Comparison of ENCODE assay signal across 27 mouse cellular contexts in genomic region chr7:128755396-128755795, GRCm38 (mm10). TPM values are rescaled to one million over a fixed set of nuclear protein-coding genes. Genes with fewer than 3 reads are reported as not detected.
DNase-seq lines count a peak whose midpoint lies in the region; ATAC-seq and TF ChIP-seq lines count a peak whose summit lies in the region.
"Had no signal": no experiment of that assay in that cellular context is flagged by ENCODE, and none has a peak within 500 bp of the region (broad histone marks: within the 10 kb centered on the region; RNA-seq: fewer than 3 reads in every experiment).

No protein-coding gene starts in this region.

- no peak overlapping the region for H3K9ac ChIP-seq in kidney, embryonic 15.5 days
- H3K9ac ChIP-seq in kidney, postnatal 0 days (ENCODE audit: low read depth, low read length), result no peak overlapping the region
- H3K9ac ChIP-seq: forebrain, embryonic 13.5 days; heart, embryonic 13.5 days; hindbrain, embryonic 14.5 days had no signal

- 0 out of 2 replicates have a peak overlapping the region, but pooled peaks have one; percentile 5 for H3K27ac ChIP-seq in kidney, adult 2 months (ENCODE audit: insufficient read depth, low read depth, low read length)
- peak overlapping the region; percentile 68 for H3K27ac ChIP-seq in kidney, embryonic 15.5 days
- H3K27ac ChIP-seq in kidney, postnatal 0 days, result 0 out of 2 replicates have a peak overlapping the region, but pooled peaks have one; percentile 36
- H3K27ac ChIP-seq: forebrain, embryonic 10.5 days; forebrain, embryonic 13.5 days; heart, adult 2 months; heart, embryonic 10.5 days; heart, embryonic 13.5 days; hindbrain, embryonic 14.5 days had no signal

- peaks cover 11% of the 10 kb centered on the region for H3K36me3 ChIP-seq in kidney, adult 2 months (ENCODE audit: control insufficient read depth, insufficient read depth, low read length)
- peaks cover 97% of the 10 kb centered on the region for H3K36me3 ChIP-seq in kidney, embryonic 15.5 days
- peaks cover 68% of the 10 kb centered on the region for H3K36me3 ChIP-seq in kidney, postnatal 0 days (ENCODE audit: insufficient read depth, low read length)

- no peak overlapping the region for H3K4me3 ChIP-seq in kidney, adult 2 months (ENCODE audit: insufficient read depth, low read depth, low read length)
- H3K4me3 ChIP-seq in kidney, embryonic 15.5 days (replicated peaks), result no peak overlapping the region
- no peak overlapping the region for H3K4me3 ChIP-seq in kidney, postnatal 0 days (replicated peaks; ENCODE audit: low read depth, low read length)
- H3K4me3 ChIP-seq: forebrain, embryonic 10.5 days; forebrain, embryonic 13.5 days; heart, adult 2 months; heart, embryonic 10.5 days; heart, embryonic 13.5 days had no signal

- TF ChIP-seq CTCF in kidney, adult 2 months (conservative IDR thresholded peaks at IDR 0.05; ENCODE audit: insufficient read depth, insufficient read length, low read depth, low read length), result no peak
- TF ChIP-seq CTCF in kidney, postnatal 0 days (IDR thresholded peaks at IDR 0.05; ENCODE audit: low read depth), result no peak

- no peak for ATAC-seq in kidney, embryonic 15.5 days (replicated peaks; ENCODE audit: low FRiP score)
- peak; percentile 66 for ATAC-seq in kidney, postnatal 0 days (replicated peaks; ENCODE audit: low FRiP score, low read depth)
- ATAC-seq: forebrain, embryonic 13.5 days; forebrain, embryonic 16.5 days; Patski had no signal

- no peak overlapping the region for H3K4me2 ChIP-seq in kidney, embryonic 15.5 days
- H3K4me2 ChIP-seq in kidney, postnatal 0 days (ENCODE audit: low read length), result no peak overlapping the region
- H3K4me2 ChIP-seq: forebrain, embryonic 13.5 days; heart, embryonic 13.5 days; hindbrain, embryonic 14.5 days had no signal

- no peak for TF ChIP-seq POLR2A in kidney, adult 2 months (IDR thresholded peaks at IDR 0.05; ENCODE audit: low read depth, low read length)

- H3K9me3 ChIP-seq in kidney, embryonic 15.5 days (replicated peaks), result no peaks in the 10 kb centered on the region
- H3K9me3 ChIP-seq in kidney, postnatal 0 days (replicated peaks; ENCODE audit: low read length), result no peaks in the 10 kb centered on the region
- H3K9me3 ChIP-seq: forebrain, embryonic 10.5 days; forebrain, embryonic 13.5 days; G1E; heart, embryonic 10.5 days; heart, embryonic 13.5 days had no signal

- DNase-seq in kidney, adult 2 months, result peak; percentile 82
- no peak for DNase-seq in kidney, postnatal 4 days
- DNase-seq in kidney, postnatal 0 days (ENCODE audit: low spot score), result no peak
- peak; percentile 32 to 51 for DNase-seq in kidney, postnatal 36 days
- no peak for DNase-seq in layer of hippocampus, adult 11-12 months (ENCODE audit: low spot score)
- DNase-seq in adrenal gland, postnatal 4 days (ENCODE audit: low spot score in 2 of 2), result no peak
- DNase-seq: adrenal gland, adult 2 months; adrenal gland, postnatal 14 days; B cell, adult 2 months; cerebellum, adult 11-12 months; cerebellum, adult 9-10 months; cerebellum, postnatal 14 days; gastrocnemius, postnatal 10 days; gastrocnemius, postnatal 36 days; heart, adult 2 months; heart, postnatal 14 days; heart, postnatal 4 days had no signal

- H3K4me1 ChIP-seq in kidney, adult 2 months (ENCODE audit: control insufficient read depth, insufficient read depth, low read length), result peaks cover 3% of the 10 kb centered on the region; the same call in 1 of the 2 replicates
- no peaks in the 10 kb centered on the region for H3K4me1 ChIP-seq in kidney, embryonic 15.5 days
- H3K4me1 ChIP-seq in kidney, postnatal 0 days (replicated peaks; ENCODE audit: insufficient read depth, low read length), result no peaks in the 10 kb centered on the region
- H3K4me1 ChIP-seq: forebrain, embryonic 10.5 days; forebrain, embryonic 13.5 days; heart, embryonic 10.5 days had no signal

- no peaks in the 10 kb centered on the region for H3K27me3 ChIP-seq in kidney, adult 2 months (replicated peaks; ENCODE audit: control insufficient read depth, insufficient read depth, low read length)
- H3K27me3 ChIP-seq in kidney, embryonic 15.5 days, result no peaks in the 10 kb centered on the region
- H3K27me3 ChIP-seq in kidney, postnatal 0 days (ENCODE audit: insufficient read depth, low read length), result no peaks in the 10 kb centered on the region
- H3K27me3 ChIP-seq: CH12.LX; forebrain, embryonic 13.5 days; heart, embryonic 13.5 days; Patski had no signal

- 51% methylated on average over 1 of the region's 1 CpGs for WGBS in kidney, adult 2 months
- 88% methylated on average over 1 of the region's 1 CpGs for WGBS in kidney, embryonic 15.5 days
- WGBS in kidney, postnatal 0 days, result 82% methylated on average over 1 of the region's 1 CpGs

RNA-seq across cellular contexts. Expression of gene Sec23ip, which starts 10.7 kb away (rescaled TPM):
- 29.9 and 35.5 TPM in 2 replicates for polyA plus RNA-seq in kidney, adult 2 months (2012; rRNA removed)
- 38.1 and 38.4 TPM in 2 replicates for polyA plus RNA-seq in kidney, embryonic 15.5 days (2015; fragmentation: Nextera tagmentation; extraction: Ambion mirVana)
- 26.0 and 29.6 TPM in 2 replicates for polyA plus RNA-seq in kidney, postnatal 0 days (2015; fragmentation: Nextera tagmentation; extraction: Ambion mirVana)
- 10 to 100 TPM; 43.7 to 46.0 TPM for total RNA-seq in adrenal gland, postnatal 4 days (2021)

RNA-seq across cellular contexts. Expression of gene Mcmbp, which starts 15.1 kb away (rescaled TPM):
- 19.8 and 22.2 TPM in 2 replicates for polyA plus RNA-seq in kidney, adult 2 months (2012; rRNA removed)
- polyA plus RNA-seq in kidney, embryonic 15.5 days (2015; fragmentation: Nextera tagmentation; extraction: Ambion mirVana), result 66.0 and 67.2 TPM in 2 replicates
- polyA plus RNA-seq in kidney, postnatal 0 days (2015; fragmentation: Nextera tagmentation; extraction: Ambion mirVana), result 52.5 and 53.7 TPM in 2 replicates
- 10 to 100 TPM; 49.0 to 50.8 TPM for total RNA-seq in adrenal gland, postnatal 4 days (2021)

Comparison
In these comparisons a context has a peak if more than half of its experiments do, and no peak if none do; other contexts are left out.
1. DNase-seq: peak in kidney, adult 2 months (single experiment) and kidney, postnatal 36 days (2 of 2); none in kidney, postnatal 4 days (0 of 2), kidney, postnatal 0 days (single experiment), layer of hippocampus, adult 11-12 months (single experiment) and adrenal gland, postnatal 4 days (0 of 2).
2. H3K27ac ChIP-seq: peak in every context shown above with its lines; median percentile 68 in kidney, embryonic 15.5 days; 36 in kidney, postnatal 0 days; 5 in kidney, adult 2 months.